Mouse (Mus musculus) bone marrow, adult 2 months (tissue): ENCODE results near the gene Col4a1.

Source experiments
- CTCF ChIP-seq: fragments of 200-500 bp; IDR thresholded peaks from 2 replicates; pipeline ENCODE4 v1.5.1; 2011; ENCODE audit warnings: low read length, control low read depth; ENCODE audit not compliant: control insufficient read depth, insufficient read depth
- POLR2A ChIP-seq: fragments of 200-500 bp; IDR thresholded peaks from 2 replicates; pipeline ENCODE4 v1.6.1; 2011; ENCODE audit warnings: low read depth, mild to moderate bottlenecking, control low read depth, low read length, borderline replicate concordance; ENCODE audit not compliant: control insufficient read depth

DNA sequence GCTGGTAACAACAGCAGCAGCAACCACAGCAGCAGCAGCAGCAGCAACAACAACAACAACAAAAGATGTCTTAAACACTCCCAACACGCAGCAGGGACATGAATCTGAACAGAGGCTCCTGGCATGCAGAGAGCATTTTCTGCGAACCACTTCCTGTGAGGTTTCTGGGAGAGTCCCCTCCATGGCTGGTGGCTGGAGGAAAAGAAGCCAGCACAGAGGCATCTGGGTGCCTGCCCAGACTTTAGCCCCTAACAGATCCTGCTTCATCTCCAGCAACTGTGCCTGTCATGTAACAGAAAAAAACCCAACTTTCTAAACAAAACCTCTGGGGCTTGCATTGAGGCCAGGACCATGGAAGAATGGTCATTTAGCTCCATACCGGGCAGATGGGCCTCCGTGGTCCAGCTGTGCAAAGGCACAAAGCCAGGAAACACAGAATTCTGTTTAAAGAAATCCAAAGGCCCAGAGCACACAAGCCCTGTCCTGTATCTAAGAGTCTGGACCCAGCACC lies 34.5 kb downstream of the Col4a1 start:
- TF ChIP-seq POLR2A (no peak), CTCF (no peak)
